Mouse (Mus musculus) cortical plate, adult 2 months (tissue): Measurements from ENCODE around the gene Pla2g4a.

Experiments
- CTCF ChIP-seq: fragments of 200-500 bp; IDR thresholded peaks from 2 replicates; pipeline ENCODE4 v1.5.1; 2011; ENCODE audit warnings: mild to moderate bottlenecking, control low read depth, low read length; ENCODE audit not compliant: insufficient read depth; ENCODE audit errors: extremely low read depth
- POLR2A ChIP-seq: fragments of 200-500 bp; IDR thresholded peaks from 2 replicates; pipeline ENCODE4 v1.6.1; 2011; ENCODE audit warnings: mild to moderate bottlenecking, low read length, control low read depth; ENCODE audit not compliant: insufficient read depth; ENCODE audit errors: extremely low read depth

DNA sequence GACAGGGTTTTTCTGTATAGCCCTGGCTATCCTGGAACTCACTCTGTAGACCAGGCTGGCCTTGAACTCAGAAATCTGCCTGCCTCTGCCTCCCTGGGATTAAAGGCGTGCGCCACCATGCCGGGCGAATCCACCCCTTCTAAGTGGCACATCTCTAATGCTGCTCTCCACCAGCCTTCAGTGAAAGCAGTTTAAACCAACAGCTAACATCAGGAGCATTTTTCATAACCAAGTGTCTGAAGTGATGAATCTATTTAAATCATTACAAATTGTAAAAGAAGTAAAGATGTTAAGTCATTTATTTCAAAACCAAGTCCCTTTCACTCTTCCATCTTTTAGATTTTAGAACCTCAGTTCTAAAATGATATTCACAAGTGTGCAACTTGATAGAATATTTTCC lies 839 bp downstream of the Pla2g4a start:
- no peak for TF ChIP-seq POLR2A
- TF ChIP-seq CTCF, result no peak
